Mouse (Mus musculus) kidney, postnatal 25 days (tissue): ENCODE data around the gene Tmed8.
A peak's percentile ranks its signal among the peaks of the same experiment; 100 is the strongest.
"Not testable (repeated sequence)": the region's sequence is repeated elsewhere in the genome, so short reads cannot be mapped to it uniquely, and the experiment has no call there.

Experiments used
- DNase-seq, 2 experiments: peaks; one replicate each; pipeline ENCODE4 v3.0.0; 2021; ENCODE audit warnings: mixed read lengths in 2 of 2

The Tmed8 gene

DNA sequence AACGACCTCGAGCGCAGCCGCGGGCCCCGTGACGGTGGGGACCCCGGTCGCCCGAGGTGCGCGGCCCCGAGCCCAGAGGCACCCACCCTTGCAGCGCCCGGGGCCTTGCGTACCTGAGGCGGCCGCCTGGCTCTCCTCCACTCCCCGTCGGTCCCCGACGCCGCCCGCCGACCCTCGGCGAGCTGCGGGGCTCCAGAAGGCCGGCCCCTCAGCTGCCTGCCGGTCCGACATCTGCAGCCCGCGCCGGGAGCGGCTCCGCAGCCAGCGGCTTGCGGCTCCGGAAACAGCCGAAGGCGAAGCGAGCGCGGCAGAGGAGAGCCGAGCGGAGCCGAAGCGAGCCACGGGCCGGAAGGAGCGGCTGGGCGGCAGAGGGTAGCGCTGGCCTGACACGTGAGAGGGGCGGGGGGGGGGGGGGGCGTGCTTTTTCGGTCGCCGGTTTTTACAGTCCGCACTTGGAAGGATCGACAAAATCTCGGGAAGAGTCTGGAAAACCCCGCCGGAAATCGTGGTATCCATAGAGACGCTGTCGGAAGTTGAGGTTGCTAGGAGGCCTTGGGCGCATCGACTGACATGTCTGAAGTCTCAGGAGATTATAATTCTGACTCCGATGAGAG, at the start of gene Tmed8:
Gene Tmed8 (minus strand): TSS at position 482 of the 614 bp plus-strand sequence.
- DNase-seq, result peak; percentile 78 to 91

DNA sequence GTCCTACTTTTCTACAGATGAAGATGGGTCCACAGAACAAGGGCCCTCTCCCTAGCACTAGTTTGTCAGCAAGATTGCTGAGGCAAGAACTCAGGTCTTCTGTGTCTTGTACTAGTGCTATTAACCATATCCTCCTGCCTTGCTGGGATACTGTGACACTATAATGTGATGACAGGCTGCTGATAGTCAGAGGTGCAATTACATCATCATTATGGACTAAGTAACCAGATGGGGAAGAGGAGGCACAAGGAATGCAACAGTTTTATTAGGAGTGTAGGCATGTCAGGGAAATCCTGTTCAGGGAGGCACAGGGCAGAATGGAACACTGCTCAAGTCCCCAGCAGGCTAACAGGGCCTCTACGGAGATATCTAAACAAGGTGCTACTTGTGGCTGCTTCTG, 38.4 kb upstream of the Tmed8 start, which contains the start of gene Noxred1:
Gene Noxred1 (minus strand): TSS at position 101 of the 400 bp plus-strand sequence.
- no peak for DNase-seq

DNA sequence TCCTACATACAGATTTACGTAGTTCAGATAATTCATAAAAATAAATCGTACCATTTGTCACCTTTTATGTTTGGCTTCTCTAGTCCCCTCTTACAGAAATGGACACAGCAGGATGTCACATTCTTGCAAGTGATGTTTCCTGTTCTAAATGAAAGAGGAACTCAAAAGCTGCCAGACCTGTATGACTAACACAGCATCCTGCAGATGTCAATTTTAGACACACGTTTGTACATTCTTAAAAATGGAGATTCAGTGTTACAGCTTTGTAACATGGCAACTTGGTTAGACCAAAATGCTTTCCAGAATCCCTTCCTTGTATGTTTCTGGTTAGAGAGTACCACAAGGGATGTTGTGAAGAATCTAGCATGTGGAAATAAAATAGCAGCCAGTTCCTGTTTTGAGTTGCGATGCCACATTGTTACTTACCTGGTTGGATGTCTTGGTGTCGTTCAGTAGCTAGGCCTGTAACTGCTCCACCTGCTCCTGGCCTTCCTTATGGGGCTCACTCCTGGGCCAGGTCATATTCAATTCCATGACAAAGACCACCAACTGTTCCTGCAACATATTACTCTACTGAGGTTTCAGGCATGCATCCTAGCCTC, 36.7 kb upstream of the Tmed8 start:
- DNase-seq, result no peak

DNA sequence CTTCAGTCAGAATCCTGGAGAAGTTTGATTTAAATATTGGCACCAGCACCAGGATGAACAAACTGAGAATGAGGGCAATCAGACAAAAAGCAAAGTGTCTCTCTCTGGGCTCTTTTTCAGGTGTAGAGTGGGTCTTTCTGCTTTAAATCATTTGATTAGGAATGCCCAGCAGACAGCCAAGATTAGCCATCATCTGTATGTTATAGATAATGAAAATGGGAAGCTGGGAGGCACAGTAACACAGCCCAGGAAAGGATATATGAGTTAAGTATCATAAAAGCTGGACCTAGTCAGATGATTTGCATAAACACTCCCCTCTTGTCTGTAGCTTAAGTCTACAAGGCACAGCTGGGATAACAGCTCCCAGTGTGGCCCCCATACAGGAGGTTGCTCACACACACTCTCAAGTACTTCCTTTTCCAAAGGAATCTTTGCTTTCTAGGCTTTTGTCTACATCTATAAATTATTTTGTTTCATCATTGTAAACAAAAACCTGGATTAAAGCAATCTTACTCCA, 30.2 kb upstream of the Tmed8 start:
- no peak for DNase-seq

DNA sequence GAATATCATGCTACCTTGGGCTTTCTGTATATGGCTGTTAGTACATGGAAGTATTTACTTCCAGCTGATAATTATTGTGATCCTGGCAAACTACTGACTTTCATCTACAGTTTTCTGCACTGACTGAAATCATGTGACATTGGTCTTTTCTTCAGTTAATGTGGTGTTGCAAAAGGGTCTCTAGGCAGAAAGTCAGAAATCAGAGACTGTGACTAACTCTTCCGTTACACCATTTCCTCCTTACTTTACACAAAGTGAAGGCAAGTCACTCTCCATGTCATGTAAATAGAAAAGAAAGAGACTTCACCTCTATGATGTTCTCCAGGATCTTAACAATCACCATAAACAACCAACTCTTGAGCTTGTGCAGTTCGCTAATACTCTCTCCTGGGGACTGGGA, 29.4 kb upstream of the Tmed8 start:
- no peak for DNase-seq

DNA sequence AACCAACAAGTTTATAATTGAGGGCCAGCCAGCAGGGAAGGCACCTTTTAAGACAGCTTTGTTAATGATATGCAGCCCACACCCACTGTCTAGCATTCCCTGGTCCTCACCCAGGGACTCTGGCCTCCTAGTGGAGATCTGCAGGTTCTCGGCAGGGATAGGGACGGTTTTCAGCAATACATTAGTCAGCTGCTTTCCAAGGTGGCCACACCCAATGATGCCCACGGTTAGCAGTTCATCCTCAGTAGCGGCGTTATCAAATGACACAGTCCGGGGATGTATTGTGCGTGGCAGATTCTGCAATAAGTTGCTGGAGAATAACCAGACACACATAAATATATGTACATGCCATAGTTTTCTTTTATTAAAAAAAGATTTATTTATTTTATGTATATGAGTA, 26.5 kb upstream of the Tmed8 start:
- DNase-seq, result no peak

DNA sequence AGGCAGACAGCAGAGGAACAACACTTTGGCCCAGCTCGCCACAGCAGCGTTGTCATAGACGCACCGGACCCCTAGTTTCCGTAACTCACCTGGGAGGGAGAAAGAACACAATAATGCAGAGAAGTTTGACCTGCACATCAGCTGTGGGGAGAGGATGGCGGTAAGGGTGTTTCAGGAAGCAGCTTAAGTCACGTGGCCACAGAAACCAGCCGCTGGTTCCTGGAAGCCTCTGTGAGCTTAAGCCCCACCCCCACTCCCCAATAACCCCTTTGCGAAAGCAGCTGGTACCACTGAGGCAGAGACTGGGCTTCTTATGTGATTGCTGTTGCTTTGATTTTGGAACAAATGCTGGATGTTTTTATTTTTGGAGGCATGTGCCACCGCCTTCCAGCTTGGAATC, 24.7 kb upstream of the Tmed8 start:
- DNase-seq, result no peak

DNA sequence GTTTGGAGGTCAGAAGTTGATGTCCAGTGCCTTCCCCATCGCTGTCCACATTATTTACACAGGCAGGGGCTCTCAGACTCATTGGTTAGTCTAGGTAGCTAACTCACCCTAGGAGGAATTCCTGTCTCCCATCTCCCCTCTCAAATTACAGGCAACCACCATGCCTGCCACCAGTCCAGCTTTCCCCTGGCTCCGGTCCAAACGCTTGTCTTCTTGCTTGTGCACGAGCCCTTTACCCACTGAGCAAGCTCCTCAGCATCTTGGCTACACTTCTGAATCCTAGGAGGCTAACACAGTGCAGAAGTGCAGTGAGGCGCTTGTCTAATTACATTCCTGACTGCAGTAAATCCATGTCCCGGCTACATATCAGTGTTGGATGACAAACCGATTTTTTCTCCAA, 19.1 kb upstream of the Tmed8 start:
- peak in 1 of 2 experiments; percentile 20 for DNase-seq

DNA sequence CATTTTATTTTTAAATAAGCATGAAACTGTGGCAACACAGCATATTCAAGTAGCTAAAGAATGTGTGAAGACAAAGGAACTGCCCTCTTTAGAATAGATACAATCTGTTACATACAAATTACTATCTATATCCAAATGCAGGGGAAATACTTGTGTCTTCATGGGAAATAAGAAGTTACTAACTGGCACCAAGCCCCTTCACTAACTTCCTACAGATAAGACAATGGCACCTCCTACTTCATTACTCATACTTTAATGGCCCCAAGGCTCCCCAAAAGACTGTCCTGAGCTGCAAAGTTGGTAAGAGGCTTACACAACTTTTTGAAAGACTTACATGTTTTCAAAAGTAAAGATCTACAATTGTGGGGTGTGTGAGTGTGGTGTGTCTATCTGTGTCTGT, 17.3 kb upstream of the Tmed8 start:
- no peak for DNase-seq

DNA sequence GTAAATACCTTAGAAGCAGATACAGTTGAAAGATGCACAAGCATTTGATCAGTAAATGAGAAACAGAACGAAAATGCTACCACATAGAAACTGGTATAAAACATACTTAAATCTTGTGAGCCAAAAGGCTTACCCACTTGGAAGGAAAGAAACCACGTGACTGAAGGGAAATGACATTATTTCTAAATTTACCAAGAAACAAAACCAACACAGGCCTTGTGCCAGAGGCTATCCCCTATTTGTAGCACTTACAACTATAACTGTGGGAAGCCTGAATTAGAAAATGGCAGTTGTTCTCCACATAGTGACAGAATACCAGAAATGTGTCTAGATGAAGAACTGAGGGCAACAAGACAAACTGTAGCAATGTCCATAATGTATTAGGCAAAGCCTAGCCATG, 15.8 kb upstream of the Tmed8 start:
- no peak for DNase-seq

DNA sequence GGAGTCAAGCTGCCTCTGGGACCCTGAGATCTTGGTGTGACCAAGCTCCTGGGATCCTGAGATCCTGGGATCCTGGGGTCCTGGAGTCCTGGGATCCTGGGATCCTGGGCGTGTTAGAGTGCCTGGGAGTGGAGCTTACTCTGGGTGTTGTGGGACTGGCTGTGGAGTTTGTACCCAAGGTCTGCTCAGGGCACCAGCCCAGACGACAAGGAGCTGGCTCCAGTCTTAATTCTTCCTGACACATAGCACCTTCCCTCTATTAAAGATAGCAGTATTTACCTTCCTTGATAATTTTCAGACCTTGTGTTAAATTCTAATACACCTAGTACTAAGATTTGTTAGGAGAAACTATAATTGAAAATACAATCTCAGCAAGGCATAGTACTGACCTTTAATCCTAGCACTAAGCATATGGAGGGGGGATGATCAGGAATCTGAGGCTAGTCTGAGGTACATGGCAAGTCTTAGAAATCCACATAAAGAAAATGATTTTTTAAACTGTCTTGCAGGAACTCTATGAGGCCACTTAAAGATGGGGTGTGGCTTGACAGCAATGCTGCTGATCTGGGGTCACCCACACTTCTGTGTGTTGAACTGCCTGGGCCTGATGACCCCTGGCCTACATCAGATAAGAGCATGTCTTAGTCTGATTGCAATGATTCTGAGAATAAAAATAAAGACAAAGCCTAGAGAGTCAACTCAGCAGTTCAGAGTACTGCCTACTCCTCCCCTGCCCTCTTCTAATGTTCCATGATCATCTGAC, 12.8 kb upstream of the Tmed8 start:
- no peak for DNase-seq

DNA sequence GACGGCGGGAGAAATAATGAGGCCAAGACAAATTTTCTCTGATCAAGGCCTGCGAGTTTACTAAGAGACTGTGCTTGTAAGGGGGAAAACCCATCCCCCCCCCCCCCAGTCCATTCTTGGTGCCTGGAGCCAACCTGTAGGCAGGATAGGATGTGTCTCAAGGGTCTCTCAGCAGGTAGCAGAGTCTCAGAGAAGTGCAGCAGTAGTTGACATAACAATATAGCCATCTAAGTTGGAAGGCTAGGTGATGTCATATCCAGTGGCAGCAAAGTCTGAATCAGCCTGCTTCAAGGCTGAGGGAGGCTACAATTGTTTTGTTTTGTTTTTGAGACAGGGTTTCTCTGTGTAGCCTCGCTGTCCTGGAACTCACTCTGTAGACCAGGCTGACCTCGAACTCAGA, 5.5 kb upstream of the Tmed8 start:
- DNase-seq, result not testable (repeated sequence)

DNA sequence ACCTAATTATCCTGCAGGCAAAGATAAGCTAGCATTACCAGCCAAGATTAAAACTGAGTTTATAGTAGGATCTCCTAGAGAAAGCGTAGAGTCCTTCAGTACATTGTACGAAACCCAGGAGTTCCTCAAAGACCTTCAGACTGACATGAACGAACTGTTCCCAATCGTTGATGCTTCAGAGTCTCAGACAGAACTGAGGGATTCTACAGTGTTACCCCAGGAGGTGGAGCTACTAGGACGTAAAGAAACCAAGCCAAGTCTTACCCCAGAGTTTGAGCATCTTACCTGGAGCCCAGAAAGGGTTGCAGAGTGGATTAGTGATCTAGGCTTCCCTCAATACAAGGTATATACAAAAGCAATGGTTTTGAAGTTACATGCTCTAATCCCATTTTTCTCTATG, 1.4 kb upstream of the Tmed8 start:
- no peak for DNase-seq

DNA sequence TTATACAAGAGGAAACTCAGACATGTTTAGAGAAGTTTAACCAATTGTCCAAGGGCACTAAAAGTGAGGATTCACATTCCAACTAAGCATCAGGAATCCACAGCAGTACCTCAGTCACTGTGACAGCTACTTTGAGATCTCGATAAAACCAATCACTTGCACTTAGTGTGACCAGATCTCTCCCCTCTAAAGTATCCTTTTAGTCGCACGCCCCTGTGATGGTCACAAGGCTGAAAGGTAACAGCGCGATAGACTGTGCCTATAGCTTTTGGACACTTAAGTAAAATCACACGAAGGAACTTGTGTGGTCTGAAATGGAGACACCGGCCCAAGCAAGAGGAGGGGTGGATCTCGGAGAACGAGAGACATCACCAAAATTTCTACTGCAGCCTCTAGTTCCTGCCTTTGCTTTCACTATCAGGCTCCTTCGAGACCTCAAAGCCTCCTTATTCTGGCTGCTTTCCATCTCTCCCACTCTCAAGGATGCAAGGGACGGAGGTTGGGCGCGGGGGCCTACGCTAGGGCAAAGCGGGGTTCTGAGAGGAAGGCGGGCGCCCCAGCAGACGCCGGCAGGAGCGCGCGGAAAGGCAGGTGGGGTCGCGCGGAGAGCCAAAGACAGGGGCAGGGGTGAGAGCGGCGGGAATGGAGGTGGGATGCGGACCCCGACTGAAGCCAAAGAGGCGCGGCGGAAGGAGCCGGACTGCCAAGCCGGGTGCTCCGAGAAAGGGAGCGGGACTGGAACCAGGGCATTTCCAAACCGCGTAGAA, 865 bp downstream of the Tmed8 start, which contains the start of gene Samd15:
Gene Samd15 (plus strand): TSS at position 518 of the 767 bp plus-strand sequence.
- DNase-seq, result peak; percentile 21 to 54

DNA sequence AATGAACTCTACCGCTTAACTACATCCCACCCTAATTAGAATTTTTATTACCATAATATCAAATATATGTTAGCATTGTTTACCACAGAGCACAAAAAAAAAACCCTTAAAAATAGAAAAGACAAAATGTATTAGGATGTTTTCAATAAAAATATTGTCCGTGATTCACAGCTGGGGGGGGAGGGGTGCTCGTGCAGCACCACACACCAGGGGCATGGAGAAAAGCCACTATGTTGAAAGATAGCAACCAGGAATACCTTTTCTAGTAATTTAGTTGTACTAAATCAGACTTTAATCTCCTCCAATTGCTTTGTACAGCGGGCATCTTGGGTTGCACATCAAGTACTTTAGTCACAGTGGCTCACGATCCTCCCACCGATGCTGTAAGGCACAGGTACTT, 1.5 kb downstream of the Tmed8 start:
- no peak for DNase-seq

DNA sequence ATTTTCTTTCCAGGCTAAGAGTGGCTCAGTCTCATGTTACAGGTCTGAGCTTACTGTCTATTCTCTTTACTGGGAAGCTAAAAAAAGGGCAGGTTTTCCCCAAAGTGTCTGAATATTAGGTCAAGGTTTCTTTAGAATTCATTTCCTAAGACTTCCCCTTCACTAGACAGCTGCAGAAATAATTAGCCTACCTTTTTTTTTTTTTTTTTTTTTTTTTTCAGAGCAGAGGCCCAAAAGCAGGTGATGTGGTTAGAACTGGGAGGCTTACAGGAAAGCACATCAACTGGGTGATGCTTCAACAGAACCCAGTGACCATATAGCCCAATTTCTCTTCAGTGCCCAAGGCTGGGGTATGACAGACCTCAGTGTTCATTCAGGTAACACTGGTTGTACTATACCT, 3.9 kb downstream of the Tmed8 start:
- no peak for DNase-seq

DNA sequence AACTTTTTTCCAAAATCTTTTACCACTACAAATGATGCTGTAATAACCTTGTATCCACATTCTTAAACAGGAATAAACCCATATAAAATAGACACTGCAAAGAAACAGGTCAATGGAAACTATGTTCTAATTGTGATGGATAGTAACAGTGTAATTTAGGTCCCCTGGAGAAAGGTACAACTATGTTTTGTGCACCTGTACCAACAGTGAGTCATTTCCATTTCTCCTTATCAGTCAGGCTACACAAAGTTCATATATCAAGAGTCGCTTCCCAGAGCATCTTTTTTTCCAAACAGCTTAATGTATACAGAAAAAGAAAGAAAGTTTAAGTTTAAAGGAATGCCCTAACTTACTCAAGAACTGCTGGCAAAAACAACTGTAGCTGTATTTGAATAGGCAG, 5.2 kb downstream of the Tmed8 start:
- DNase-seq, result no peak

DNA sequence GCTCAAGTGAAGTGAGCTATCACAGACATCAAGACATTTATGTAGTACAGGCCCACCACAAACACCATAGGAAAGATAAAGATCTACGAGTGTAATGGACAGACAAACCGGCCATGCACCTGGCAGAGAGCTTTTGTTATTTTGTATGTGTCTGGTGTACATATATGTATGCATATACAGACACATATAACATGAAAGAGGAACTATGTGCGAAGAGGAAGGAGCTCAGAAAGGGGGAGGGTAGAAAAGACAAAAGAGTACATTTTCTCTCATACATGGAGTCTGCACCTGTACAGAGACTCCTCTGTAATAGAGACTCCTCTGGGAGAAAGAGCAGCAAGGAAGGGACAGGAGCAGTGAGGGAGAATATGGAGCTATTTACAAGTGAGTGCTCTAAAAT, 7.2 kb downstream of the Tmed8 start:
- no peak for DNase-seq

DNA sequence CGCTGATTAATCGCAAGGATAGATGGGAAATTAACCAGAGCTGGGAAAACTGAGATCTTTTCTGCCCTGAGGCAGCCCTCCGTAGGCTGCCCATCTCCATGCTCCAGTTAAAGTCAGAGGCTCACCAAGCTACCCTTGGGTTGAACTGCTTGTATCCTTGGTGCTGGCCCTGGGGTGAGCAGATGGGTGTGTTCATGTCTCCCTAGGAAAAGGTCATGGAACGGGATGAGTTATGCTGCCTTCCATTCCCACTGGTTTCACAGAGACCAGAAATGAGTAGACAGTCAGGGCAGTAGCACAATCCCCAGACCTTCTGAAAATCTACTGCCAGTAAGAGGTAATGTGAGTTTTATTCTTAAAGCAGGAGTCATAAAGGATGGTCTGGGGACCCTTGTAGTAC, 22.6 kb downstream of the Tmed8 start:
- no peak for DNase-seq

DNA sequence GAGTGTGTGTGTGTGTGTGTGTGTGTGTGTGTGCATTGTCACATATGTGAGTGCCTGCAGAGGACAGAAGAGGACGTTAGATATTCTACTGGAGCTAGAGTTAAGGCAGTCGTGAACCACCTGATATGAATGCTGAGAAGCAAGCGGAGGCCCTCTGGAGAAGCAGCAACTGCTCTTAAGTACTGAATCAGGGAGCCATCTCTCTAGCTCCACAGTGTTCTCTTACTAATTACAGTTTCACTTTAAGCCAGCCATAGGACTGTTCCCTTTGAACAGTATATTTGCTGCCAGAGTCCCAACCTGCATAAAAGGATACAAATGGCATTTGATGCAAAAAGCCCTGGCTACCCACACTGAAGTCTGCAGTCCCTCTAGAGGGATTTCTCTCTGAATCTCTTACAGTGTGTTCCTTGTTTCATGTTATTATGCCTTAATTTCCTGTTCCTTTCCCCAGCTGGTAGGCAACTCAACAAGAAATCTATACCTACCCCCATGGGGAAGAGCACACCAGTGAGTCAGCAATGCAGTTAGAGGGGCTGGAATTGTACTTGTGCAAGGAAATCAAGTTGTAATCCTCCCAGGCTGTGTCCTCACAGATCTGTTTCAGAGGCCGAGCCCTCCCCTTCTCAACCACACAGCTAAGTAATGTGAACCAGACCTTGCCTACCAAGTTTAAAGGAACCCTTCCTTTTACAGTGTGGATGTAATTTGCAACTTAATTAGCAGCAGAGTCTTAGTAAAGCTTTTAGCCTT, 24.9 kb downstream of the Tmed8 start:
- DNase-seq, result no peak

DNA sequence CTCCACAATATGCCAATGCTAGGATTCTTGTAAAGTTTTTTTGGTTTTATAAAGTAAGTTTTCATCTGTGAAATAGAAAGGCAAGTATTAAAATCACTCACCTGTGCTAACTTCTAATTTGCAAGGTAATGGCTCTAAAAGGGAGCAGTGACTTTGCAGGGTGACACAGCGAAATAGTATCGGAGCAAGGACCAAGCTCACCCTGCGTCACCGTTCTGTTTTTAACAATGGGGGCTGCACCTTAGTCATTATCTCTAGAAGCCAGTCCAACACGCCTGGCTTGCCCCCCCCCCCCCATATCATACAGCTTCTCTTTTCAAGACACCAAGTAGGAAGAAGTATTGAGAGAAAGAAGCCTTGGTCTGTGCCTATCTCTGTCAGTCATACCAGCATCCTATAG, 39.4 kb downstream of the Tmed8 start:
- DNase-seq, result no peak

DNA sequence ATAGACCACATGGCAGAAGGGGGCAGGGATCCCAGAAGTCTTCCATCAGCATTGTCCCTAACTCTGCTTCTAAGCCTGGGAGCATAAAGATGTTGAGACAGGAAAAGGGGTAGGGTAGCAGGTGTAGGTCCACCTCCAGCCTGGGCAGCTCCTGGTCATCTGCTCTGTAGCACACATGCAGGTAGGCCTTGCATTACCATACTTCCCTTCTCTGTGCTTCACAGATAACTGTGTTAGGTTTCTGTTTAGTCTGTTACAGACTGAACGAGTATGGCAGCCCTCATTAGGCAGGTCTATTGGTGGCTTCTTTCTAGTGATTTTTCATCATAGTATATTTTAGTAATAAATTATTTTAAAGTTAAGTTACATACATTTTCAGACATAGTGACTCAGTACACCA, 39.9 kb downstream of the Tmed8 start:
- no peak for DNase-seq
